In genomic region chr9:98979431-98980416, GRCm38 (mm10) we compare ENCODE assay signal across 8 mouse cellular contexts. TPM values are rescaled to one million over a fixed set of nuclear protein-coding genes. Genes with fewer than 3 reads are reported as not detected.
DNase-seq lines count a peak whose midpoint lies in the region; ATAC-seq lines count a peak whose summit lies in the region.

No protein-coding gene starts in this region.

- intact Hi-C loops in left cerebral cortex, postnatal 25 days (cut with DNase I): loop anchor here (5.0 to 10.0 kb wide), 3 partner anchors 265 to 465 kb away; partner anchors contain the start of gene Cep70

- H3K36me3 ChIP-seq in intestine, embryonic 16.5 days (ENCODE audit: control insufficient read depth, insufficient read depth, low read length): no peaks in the 10 kb centered on the region
- H3K36me3 ChIP-seq in midbrain, embryonic 10.5 days: no peaks in the 10 kb centered on the region

- peak overlapping the region; percentile 41 for H3K4me2 ChIP-seq in intestine, embryonic 16.5 days (ENCODE audit: low read depth, low read length)

- no peaks in the 10 kb centered on the region for H3K9me3 ChIP-seq in intestine, embryonic 16.5 days (ENCODE audit: control insufficient read depth, low read length)
- H3K9me3 ChIP-seq in midbrain, embryonic 10.5 days (replicated peaks): no peaks in the 10 kb centered on the region

- peak; percentile 73 for DNase-seq in adrenal gland, adult 8-10 months
- peak; percentile 88 for DNase-seq in embryo, embryonic 9.5 days (ENCODE audit: extremely low spot score)
- DNase-seq in gastrocnemius, postnatal 4 days (ENCODE audit: low spot score in 2 of 2): peak; percentile 74 to 84
- peak; percentile 77 to 85 for DNase-seq in left cerebral cortex, postnatal 25 days (ENCODE audit: low spot score in 2 of 2)
- DNase-seq in midbrain, embryonic 10.5 days (ENCODE audit: low spot score): peak; percentile 92
- DNase-seq in right cerebral cortex, postnatal 36 days (ENCODE audit: low spot score in 2 of 2): peak; percentile 67 to 74
- peak; percentile 76 to 90 for DNase-seq in urinary bladder, postnatal 4 days (ENCODE audit: low spot score in 2 of 2)

- H3K27me3 ChIP-seq in intestine, embryonic 16.5 days (replicated peaks; ENCODE audit: control insufficient read depth, insufficient read depth, low read length): peaks cover 12% of the 10 kb centered on the region
- peaks cover 75% of the 10 kb centered on the region for H3K27me3 ChIP-seq in midbrain, embryonic 10.5 days (ENCODE audit: low read depth, poor library complexity, severe bottlenecking)

- ATAC-seq in intestine, embryonic 16.5 days: peak; percentile 78

- H3K27ac ChIP-seq in intestine, embryonic 16.5 days (ENCODE audit: low read length): no peak overlapping the region
- no peak overlapping the region for H3K27ac ChIP-seq in midbrain, embryonic 10.5 days (replicated peaks)

- H3K4me1 ChIP-seq in intestine, embryonic 16.5 days (ENCODE audit: control insufficient read depth, insufficient read depth, low read length): 0 out of 2 replicates have a peak, but pooled peaks cover 2% of the 10 kb centered on the region
- peaks cover 14% of the 10 kb centered on the region for H3K4me1 ChIP-seq in midbrain, embryonic 10.5 days

- 0 out of 2 replicates have a peak overlapping the region, but pooled peaks have one; percentile 3 for H3K9ac ChIP-seq in intestine, embryonic 16.5 days (ENCODE audit: low read depth, low read length)

- 5% methylated on average over 29 of the region's 29 CpGs for WGBS in intestine, embryonic 16.5 days
- 5% methylated on average over 29 of the region's 29 CpGs for WGBS in midbrain, embryonic 10.5 days

- peak overlapping the region; percentile 24 for H3K4me3 ChIP-seq in intestine, embryonic 16.5 days (ENCODE audit: low read length)
- H3K4me3 ChIP-seq in midbrain, embryonic 10.5 days: peak overlapping the region; percentile 47

RNA-seq across cellular contexts. Expression of gene Faim, which starts 6.4 kb away (rescaled TPM):
- total RNA-seq in adrenal gland, adult 8-10 months (2022): 10 to 100 TPM; 17.6 to 23.5 (median 20.7) TPM
- total RNA-seq in gastrocnemius, postnatal 4 days (2021): 1 to 10 TPM; 8.1 to 9.9 TPM
- polyA plus RNA-seq in intestine, embryonic 16.5 days (2015; fragmentation: Nextera tagmentation; extraction: Ambion mirVana): 34.5 and 36.9 TPM in 2 replicates
- total RNA-seq in left cerebral cortex, postnatal 25 days (2021): 10 to 100 TPM; 34.1 to 35.5 TPM
- 73.5 and 81.5 TPM in 2 replicates for polyA plus RNA-seq in midbrain, embryonic 10.5 days (2016; fragmentation: Nextera tagmentation; extraction: Ambion mirVana)

RNA-seq across cellular contexts. Expression of gene Foxl2, which starts 24.6 kb away (rescaled TPM):
- total RNA-seq in adrenal gland, adult 8-10 months (2022): 1 to 10 TPM in 2 of 4 experiments, not detected in 2; 3.0 to 3.5 TPM
- total RNA-seq in gastrocnemius, postnatal 4 days (2021): not detected
- polyA plus RNA-seq in intestine, embryonic 16.5 days (2015; fragmentation: Nextera tagmentation; extraction: Ambion mirVana): not detected in 2 replicates
- under 1 TPM; 0.80 to 0.94 TPM for total RNA-seq in left cerebral cortex, postnatal 25 days (2021)
- 3.5 and 4.1 TPM in 2 replicates for polyA plus RNA-seq in midbrain, embryonic 10.5 days (2016; fragmentation: Nextera tagmentation; extraction: Ambion mirVana)

RNA-seq across cellular contexts. Expression of gene Gm1123, which starts 55.8 kb away (rescaled TPM):
- not detected for total RNA-seq in adrenal gland, adult 8-10 months (2022)
- total RNA-seq in gastrocnemius, postnatal 4 days (2021): not detected
- polyA plus RNA-seq in intestine, embryonic 16.5 days (2015; fragmentation: Nextera tagmentation; extraction: Ambion mirVana): 33.1 and 39.2 TPM in 2 replicates
- total RNA-seq in left cerebral cortex, postnatal 25 days (2021): not detected
- 0.09 TPM in 1 of 2 replicates, not detected in the other for polyA plus RNA-seq in midbrain, embryonic 10.5 days (2016; fragmentation: Nextera tagmentation; extraction: Ambion mirVana)
